Mouse (Mus musculus): ENCODE data around the gene Il3ra. TPM values are rescaled to one million over a fixed set of nuclear protein-coding genes. Genes with fewer than 3 reads are reported as not detected.

Gene Il3ra
- total and polyA plus RNA-seq, 2 experiments from 2014 or later: 2.3 to 11.0 TPM

- H3K4me2 ChIP-seq (ENCODE audit: low read depth, low read length): no peak overlapping the region
- H3K9me3 ChIP-seq (ENCODE audit: low read length): peaks cover 15% of the 10 kb centered on the region; the same call in 1 of the 2 replicates
- H3K4me3 ChIP-seq (ENCODE audit: low read length): no peak overlapping the region
- ATAC-seq: no peak
- no peak overlapping the region for H3K27ac ChIP-seq
- WGBS: 95% methylated on average over 7 of the region's 7 CpGs
- no peak for TF ChIP-seq CTCF (IDR thresholded peaks at IDR 0.05; ENCODE audit: low read depth)
- no peaks in the 10 kb centered on the region for H3K4me1 ChIP-seq (ENCODE audit: insufficient read depth, low read length)
- no peak for DNase-seq (ENCODE audit: low spot score)
- no peak overlapping the region for H3K9ac ChIP-seq (replicated peaks; ENCODE audit: low read length)
- no peaks in the 10 kb centered on the region for H3K27me3 ChIP-seq (ENCODE audit: insufficient read depth, low read length)
- H3K36me3 ChIP-seq (ENCODE audit: insufficient read depth, low read length): no peaks in the 10 kb centered on the region
Measured at GRCm38 (mm10) chr14:14351148-14351455, 5.0 kb downstream of the Il3ra start.

- DNase-seq (ENCODE audit: low spot score) (peak; percentile 25), ATAC-seq (0 out of 2 replicates have a peak, but pooled peaks have one; percentile 2)
- WGBS: 77% methylated on average over 9 of the region's 9 CpGs
- H3K4me3 ChIP-seq (ENCODE audit: low read length): no peak overlapping the region
- no peaks in the 10 kb centered on the region for H3K27me3 ChIP-seq (ENCODE audit: insufficient read depth, low read length)
- H3K9me3 ChIP-seq (ENCODE audit: low read length): peaks cover 15% of the 10 kb centered on the region; the same call in 1 of the 2 replicates
- H3K4me2 ChIP-seq (ENCODE audit: low read depth, low read length): no peak overlapping the region
- H3K9ac ChIP-seq (replicated peaks; ENCODE audit: low read length): no peak overlapping the region
- no peaks in the 10 kb centered on the region for H3K4me1 ChIP-seq (ENCODE audit: insufficient read depth, low read length)
- no peak for TF ChIP-seq CTCF (IDR thresholded peaks at IDR 0.05; ENCODE audit: low read depth)
- no peaks in the 10 kb centered on the region for H3K36me3 ChIP-seq (ENCODE audit: insufficient read depth, low read length)
- no peak overlapping the region for H3K27ac ChIP-seq
Measured at GRCm38 (mm10) chr14:14351721-14352590, 5.9 kb downstream of the Il3ra start.

- H3K9me3 ChIP-seq (ENCODE audit: low read length): peaks cover 15% of the 10 kb centered on the region; the same call in 1 of the 2 replicates
- no peak overlapping the region for H3K4me3 ChIP-seq (ENCODE audit: low read length)
- WGBS: 65% methylated on average over 6 of the region's 6 CpGs
- no peak overlapping the region for H3K4me2 ChIP-seq (ENCODE audit: low read depth, low read length)
- H3K27ac ChIP-seq: no peak overlapping the region
- H3K36me3 ChIP-seq (ENCODE audit: insufficient read depth, low read length): no peaks in the 10 kb centered on the region
- H3K9ac ChIP-seq (replicated peaks; ENCODE audit: low read length): no peak overlapping the region
- H3K4me1 ChIP-seq (ENCODE audit: insufficient read depth, low read length): no peaks in the 10 kb centered on the region
- TF ChIP-seq CTCF (IDR thresholded peaks at IDR 0.05; ENCODE audit: low read depth): no peak
- H3K27me3 ChIP-seq (ENCODE audit: insufficient read depth, low read length): no peaks in the 10 kb centered on the region
- no peak for ATAC-seq
- peak; percentile 39 for DNase-seq (ENCODE audit: low spot score)
Measured at GRCm38 (mm10) chr14:14352606-14353005, 6.5 kb downstream of the Il3ra start.

- no peak overlapping the region for H3K4me3 ChIP-seq (ENCODE audit: low read length)
- H3K36me3 ChIP-seq (ENCODE audit: insufficient read depth, low read length): no peaks in the 10 kb centered on the region
- peaks cover 15% of the 10 kb centered on the region; the same call in 1 of the 2 replicates for H3K9me3 ChIP-seq (ENCODE audit: low read length)
- ATAC-seq (no peak), DNase-seq (ENCODE audit: low spot score) (peak; percentile 4)
- no peak overlapping the region for H3K4me2 ChIP-seq (ENCODE audit: low read depth, low read length)
- no peak overlapping the region for H3K9ac ChIP-seq (replicated peaks; ENCODE audit: low read length)
- TF ChIP-seq CTCF (IDR thresholded peaks at IDR 0.05; ENCODE audit: low read depth): no peak
- H3K4me1 ChIP-seq (ENCODE audit: insufficient read depth, low read length): no peaks in the 10 kb centered on the region
- WGBS: 79% methylated on average over 7 of the region's 7 CpGs
- no peak overlapping the region for H3K27ac ChIP-seq
- H3K27me3 ChIP-seq (ENCODE audit: insufficient read depth, low read length): no peaks in the 10 kb centered on the region
Measured at GRCm38 (mm10) chr14:14353081-14353732, 7.1 kb downstream of the Il3ra start.

- Histone ChIP-seq H3K36me3 (ENCODE audit: insufficient read depth, low read length) (no peaks in the 10 kb centered on the region), H3K4me3 (ENCODE audit: low read length) (no peak overlapping the region), H3K9ac (replicated peaks; ENCODE audit: low read length) (no peak overlapping the region), H3K9me3 (ENCODE audit: low read length) (peaks cover 12% of the 10 kb centered on the region; the same call in 1 of the 2 replicates), H3K4me2 (ENCODE audit: low read depth, low read length) (no peak overlapping the region), H3K27me3 (ENCODE audit: insufficient read depth, low read length) (no peaks in the 10 kb centered on the region), H3K4me1 (ENCODE audit: insufficient read depth, low read length) (no peaks in the 10 kb centered on the region), H3K27ac (no peak overlapping the region)
- 58% methylated on average over 8 of the region's 8 CpGs for WGBS
- DNase-seq (ENCODE audit: low spot score) (no peak), ATAC-seq (no peak)
- no peak for TF ChIP-seq CTCF (IDR thresholded peaks at IDR 0.05; ENCODE audit: low read depth)
Measured at GRCm38 (mm10) chr14:14353740-14354510, 7.8 kb downstream of the Il3ra start.

- 49% methylated on average over 13 of the region's 13 CpGs for WGBS
- Histone ChIP-seq H3K4me1 (ENCODE audit: insufficient read depth, low read length) (no peaks in the 10 kb centered on the region), H3K9me3 (ENCODE audit: low read length) (0 out of 2 replicates have a peak, but pooled peaks cover 7% of the 10 kb centered on the region), H3K4me3 (ENCODE audit: low read length) (no peak overlapping the region), H3K27ac (no peak overlapping the region), H3K4me2 (ENCODE audit: low read depth, low read length) (no peak overlapping the region), H3K36me3 (ENCODE audit: insufficient read depth, low read length) (no peaks in the 10 kb centered on the region), H3K9ac (replicated peaks; ENCODE audit: low read length) (no peak overlapping the region), H3K27me3 (ENCODE audit: insufficient read depth, low read length) (no peaks in the 10 kb centered on the region)
- ATAC-seq: no peak
- DNase-seq (ENCODE audit: low spot score): no peak
- no peak for TF ChIP-seq CTCF (IDR thresholded peaks at IDR 0.05; ENCODE audit: low read depth)
Measured at GRCm38 (mm10) chr14:14354511-14355359, 8.7 kb downstream of the Il3ra start.

Data from hindbrain, postnatal 0 days (tissue).